Mouse (Mus musculus): ENCODE results near the gene Nck2.

DNA sequence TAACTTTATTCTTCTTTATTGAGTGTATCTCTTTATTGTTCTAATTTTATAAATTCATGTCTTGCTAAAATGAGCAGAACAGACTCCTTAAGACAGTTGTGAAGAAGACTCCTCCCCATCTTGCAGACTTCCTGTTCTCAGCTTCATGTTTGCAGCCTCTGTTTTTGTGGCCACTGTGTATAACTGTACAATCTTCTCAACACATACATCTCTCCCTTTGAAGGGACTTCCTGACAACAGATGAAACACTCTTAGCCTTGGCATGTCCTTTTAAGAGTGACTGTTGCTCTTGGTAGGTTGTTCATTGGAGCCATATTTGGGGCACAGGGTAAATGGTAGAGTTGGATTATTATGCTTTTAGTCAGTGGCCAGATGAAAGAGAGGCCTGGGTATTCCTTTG lies 20.6 kb downstream of the Nck2 start:
- TF ChIP-seq CTCF (IDR thresholded peaks at IDR 0.05; ENCODE audit: low read depth) (no peak), EP300 (IDR thresholded peaks at IDR 0.05; ENCODE audit: low read depth) (no peak)

Data from liver, postnatal 0 days (tissue).